Mouse (Mus musculus) kidney, adult 11 months (tissue): ENCODE measurements around the gene Kcnq1.
A peak's percentile ranks its signal among the peaks of the same experiment; 100 is the strongest.

ENCODE experiments used
- DNase-seq: peaks from one replicate; pipeline ENCODE4 v3.0.0; 2022

Gene Kcnq1

DNA sequence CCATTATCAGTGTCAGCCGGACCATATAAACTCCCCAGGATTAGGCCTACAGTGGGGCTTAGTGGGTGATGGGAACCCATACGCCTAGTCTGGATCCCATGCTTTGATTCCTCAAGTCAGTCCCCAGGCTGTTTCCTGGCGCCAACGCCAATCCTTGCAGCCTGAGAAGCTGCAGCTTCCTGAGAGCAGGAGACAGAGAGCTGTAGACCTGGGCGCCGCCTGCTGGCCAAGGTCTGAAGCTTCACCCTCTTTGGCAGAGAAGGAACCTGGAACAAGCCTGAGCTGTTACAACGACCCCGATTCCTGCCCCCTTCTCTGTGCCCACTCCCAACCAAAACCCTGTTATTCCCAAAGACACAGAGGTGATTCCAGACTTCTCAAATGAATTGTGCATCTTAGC is 363.8 kb downstream of the Kcnq1 start:
- peak; percentile 63 for DNase-seq

DNA sequence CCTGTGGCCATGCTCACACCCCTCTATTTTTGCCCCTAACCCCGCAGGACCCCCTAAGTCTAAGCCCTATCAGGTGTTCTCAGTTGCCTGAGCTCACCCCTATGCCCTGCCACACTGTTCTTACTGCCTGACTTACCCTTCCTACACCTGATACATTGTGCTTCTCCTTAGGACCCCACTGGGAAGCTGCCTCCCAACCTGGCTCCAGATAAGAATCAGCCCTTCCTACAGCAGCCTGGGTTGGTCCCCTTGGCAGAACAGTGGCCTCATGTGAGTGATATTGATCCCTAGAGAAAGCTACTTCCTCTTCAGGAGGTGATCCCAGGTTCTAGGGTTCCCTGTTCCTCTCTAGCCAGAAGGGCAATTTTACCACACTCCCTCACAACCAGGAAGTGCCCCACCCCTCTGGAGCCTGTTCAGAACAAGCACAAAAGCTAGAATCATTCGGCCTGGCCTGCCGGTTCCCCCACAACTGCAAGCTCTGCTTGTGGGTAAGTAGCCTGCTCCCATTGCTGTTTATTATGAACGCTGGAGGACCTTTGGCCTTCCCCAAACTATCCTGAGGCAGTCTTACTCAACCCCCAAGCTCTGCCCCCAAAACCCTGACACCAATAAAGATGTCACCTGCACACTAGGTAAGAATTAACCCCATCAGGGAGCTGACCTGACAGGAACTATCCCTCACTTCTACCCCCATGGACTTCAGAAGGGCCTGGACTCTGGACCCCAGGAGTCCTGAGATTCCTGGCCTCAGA is 367.4 kb downstream of the Kcnq1 start, which contains the start of gene Slc22a18:
Gene Slc22a18, plus strand, starts transcription at position 390 of the 755 bp plus-strand sequence.
- peak; percentile 86 for DNase-seq

DNA sequence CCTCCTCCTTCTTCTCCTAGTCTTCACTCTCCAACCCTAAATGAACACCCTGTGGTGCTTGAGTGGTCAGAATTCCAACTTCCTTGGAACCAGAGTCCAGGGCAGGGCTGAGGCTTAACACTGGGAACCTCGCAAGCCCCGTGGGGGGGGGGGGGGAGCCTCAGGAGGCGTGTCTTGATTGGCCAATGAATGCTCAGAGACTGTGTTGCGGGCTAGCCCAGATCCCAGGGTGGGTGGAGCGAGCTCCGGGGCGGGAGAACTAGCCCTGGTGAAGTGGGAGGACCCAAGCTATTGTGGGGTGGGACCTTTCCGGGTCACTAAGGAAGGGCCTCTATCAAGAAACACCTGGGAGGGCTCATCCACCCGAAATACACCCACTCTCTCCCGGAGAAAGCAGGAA is 368.6 kb downstream of the Kcnq1 start:
- peak; percentile 72 for DNase-seq

DNA sequence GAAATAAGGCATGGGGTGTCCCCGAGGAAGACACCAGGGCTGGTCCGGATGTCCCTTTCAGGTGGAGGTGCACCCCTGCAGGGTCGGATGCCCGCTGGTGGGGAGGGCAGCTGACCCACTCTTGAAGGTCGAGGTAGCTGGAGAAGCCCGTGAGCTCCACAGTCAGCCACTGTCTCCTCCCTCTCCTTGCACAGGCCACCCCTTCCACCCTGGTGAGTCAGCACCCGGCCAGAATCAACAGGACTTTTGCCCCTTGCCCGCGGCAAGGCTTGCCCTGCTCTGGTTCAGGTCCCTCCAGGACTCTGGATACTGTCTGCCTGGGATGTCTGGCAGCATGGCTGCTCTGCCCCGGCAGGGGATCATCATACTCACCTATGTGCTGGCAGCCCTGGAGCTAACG is 369.7 kb downstream of the Kcnq1 start:
- peak; percentile 90 for DNase-seq
